Mouse (Mus musculus): Measurements from ENCODE around the gene Umps.

GRCm38 (mm10) chr16:34004128-34004578, 37.3 kb upstream of the Umps start:
- TF ChIP-seq CTCF (IDR thresholded peaks at IDR 0.05; ENCODE audit: low read depth) (no peak), EP300 (IDR thresholded peaks at IDR 0.05; ENCODE audit: low read depth) (no peak)
